Mouse (Mus musculus) kidney, adult 2 months (tissue): ENCODE data around the gene Map6. TPM values are rescaled to one million over a fixed set of nuclear protein-coding genes. Genes with fewer than 3 reads are reported as not detected.

ENCODE experiments used
- DNase-seq: peaks from one replicate; pipeline ENCODE4 v3.0.0; 2021
- H3K27ac ChIP-seq: fragments of 200-500 bp; 2 replicates; pipeline ENCODE4 v1.5.1; 2012; ENCODE audit warnings: low read depth, low read length, control low read depth, inconsistent platforms; ENCODE audit not compliant: insufficient read depth
- H3K27me3 ChIP-seq: fragments of 200-500 bp; replicated peaks from 2 replicates; pipeline ENCODE4 v1.6.1; 2012; ENCODE audit warnings: mild to moderate bottlenecking, moderate library complexity, low read length, inconsistent platforms; ENCODE audit not compliant: control insufficient read depth, insufficient read depth
- H3K36me3 ChIP-seq: fragments of 200-500 bp; 2 replicates; pipeline ENCODE4 v1.6.1; 2012; ENCODE audit warnings: mild to moderate bottlenecking, moderate library complexity, low read length, inconsistent platforms; ENCODE audit not compliant: control insufficient read depth, insufficient read depth
- H3K4me1 ChIP-seq: fragments of 200-500 bp; 2 replicates; pipeline ENCODE4 v1.6.1; 2011; ENCODE audit warnings: low read length; ENCODE audit not compliant: control insufficient read depth, insufficient read depth
- H3K4me3 ChIP-seq: fragments of 200-500 bp; 2 replicates; pipeline ENCODE4 v1.5.1; 2011; ENCODE audit warnings: mild to moderate bottlenecking, low read depth, low read length, control low read depth; ENCODE audit not compliant: insufficient read depth
- CTCF ChIP-seq: fragments of 200-500 bp; conservative IDR thresholded peaks from 2 replicates; pipeline ENCODE4 v1.5.1; 2011; ENCODE audit warnings: low read depth, mild to moderate bottlenecking, control low read depth, low read length, moderate library complexity, mixed read lengths; ENCODE audit not compliant: insufficient read depth, insufficient read length
- POLR2A ChIP-seq: fragments of 200-500 bp; IDR thresholded peaks from one replicate; pipeline ENCODE4 v1.6.1; 2011; ENCODE audit warnings: low read depth, low read length, control low read depth
- WGBS: fragments of 180-500 bp; shearing (Covaris S2); methylation state at CpG from one replicate; pipeline ENCODE4 v1.1.7; 2018; 5-methylcytosine and 5-hydroxymethylcytosine counted together
- polyA plus RNA-seq: library from polyadenylated mRNA; depleted of rRNA; stranded (reverse); fragments of >200 nt; gene quantifications from 2 replicates; pipeline ENCODE4 v1.2.3, GENCODE M21; 2012

Map6 gene
- polyA plus RNA-seq, 1 experiment: 1.8 TPM

GRCm38 (mm10) chr7:99295104-99295503, 27.9 kb downstream of the Map6 start:
- WGBS: 61% methylated on average over 8 of the region's 8 CpGs
- no peak overlapping the region for H3K4me3 ChIP-seq
- TF ChIP-seq POLR2A (no peak), CTCF (no peak)

GRCm38 (mm10) chr7:99300650-99301175, 33.5 kb downstream of the Map6 start:
- Histone ChIP-seq H3K27ac (no peak overlapping the region), H3K4me1 (no peaks in the 10 kb centered on the region), H3K36me3 (no peaks in the 10 kb centered on the region), H3K4me3 (no peak overlapping the region), H3K27me3 (no peaks in the 10 kb centered on the region)
- no peak for TF ChIP-seq CTCF
- TF ChIP-seq POLR2A: no peak
- WGBS: 57% methylated on average over 3 of the region's 3 CpGs
- DNase-seq: no peak

More at GRCm38 (mm10) chr7:99295104-99295503, 27.9 kb downstream of the Map6 start:
- Histone ChIP-seq H3K27ac (no peak overlapping the region), H3K4me1 (no peaks in the 10 kb centered on the region), H3K27me3 (no peaks in the 10 kb centered on the region), H3K36me3 (no peaks in the 10 kb centered on the region)
- DNase-seq: no peak

GRCm38 (mm10) chr7:99304029-99304428, 36.8 kb downstream of the Map6 start:
- Histone ChIP-seq H3K4me1 (no peaks in the 10 kb centered on the region), H3K27me3 (no peaks in the 10 kb centered on the region), H3K4me3 (no peak overlapping the region), H3K36me3 (no peaks in the 10 kb centered on the region), H3K27ac (no peak overlapping the region)
- TF ChIP-seq POLR2A: no peak
- no peak for TF ChIP-seq CTCF
- no peak for DNase-seq
- 86% methylated on average over 6 of the region's 6 CpGs for WGBS

- Histone ChIP-seq H3K4me3 (no peak overlapping the region), H3K36me3 (no peaks in the 10 kb centered on the region), H3K27me3 (no peaks in the 10 kb centered on the region), H3K4me1 (no peaks in the 10 kb centered on the region), H3K27ac (no peak overlapping the region)
- peak; percentile 22 for DNase-seq
- TF ChIP-seq CTCF (no peak), POLR2A (no peak)
- WGBS: 64% methylated on average over 5 of the region's 5 CpGs
Observed at GRCm38 (mm10) chr7:99304949-99305372, 37.7 kb downstream of the Map6 start.

- H3K36me3 ChIP-seq: no peaks in the 10 kb centered on the region
- H3K27ac ChIP-seq: no peak overlapping the region
- WGBS: 95% methylated on average over 4 of the region's 4 CpGs
- TF ChIP-seq CTCF: no peak
- TF ChIP-seq POLR2A: no peak
- H3K4me3 ChIP-seq: no peak overlapping the region
- no peaks in the 10 kb centered on the region for H3K4me1 ChIP-seq
- H3K27me3 ChIP-seq: no peaks in the 10 kb centered on the region
- no peak for DNase-seq
Observed at GRCm38 (mm10) chr7:99305688-99306087, 38.4 kb downstream of the Map6 start.

GRCm38 (mm10) chr7:99306640-99307039, 39.4 kb downstream of the Map6 start:
- no peak for TF ChIP-seq CTCF
- no peak for TF ChIP-seq POLR2A
- DNase-seq: no peak
- no peak overlapping the region for H3K27ac ChIP-seq
- no peaks in the 10 kb centered on the region for H3K4me1 ChIP-seq
- 70% methylated on average over 3 of the region's 3 CpGs for WGBS
- H3K4me3 ChIP-seq: no peak overlapping the region
- no peaks in the 10 kb centered on the region for H3K27me3 ChIP-seq
- H3K36me3 ChIP-seq: no peaks in the 10 kb centered on the region

- Histone ChIP-seq H3K4me1 (no peaks in the 10 kb centered on the region), H3K4me3 (no peak overlapping the region), H3K27ac (no peak overlapping the region), H3K36me3 (no peaks in the 10 kb centered on the region), H3K27me3 (no peaks in the 10 kb centered on the region)
- 44% methylated on average over 7 of the region's 7 CpGs for WGBS
- peak; percentile 62 for DNase-seq
- TF ChIP-seq POLR2A: no peak
- TF ChIP-seq CTCF: no peak
Observed at GRCm38 (mm10) chr7:99311433-99311832, 44.2 kb downstream of the Map6 start.

- no peak for DNase-seq
- H3K4me3 ChIP-seq: no peak overlapping the region
- no peaks in the 10 kb centered on the region for H3K4me1 ChIP-seq
- no peaks in the 10 kb centered on the region for H3K27me3 ChIP-seq
- no peak overlapping the region for H3K27ac ChIP-seq
- TF ChIP-seq CTCF: no peak
- no peak for TF ChIP-seq POLR2A
- WGBS: 63% methylated on average over 4 of the region's 4 CpGs
- no peaks in the 10 kb centered on the region for H3K36me3 ChIP-seq
Observed at GRCm38 (mm10) chr7:99312058-99312457, 44.8 kb downstream of the Map6 start.
